Mouse (Mus musculus) adrenal gland, postnatal 14 days (tissue): Measurements from ENCODE around the gene Gm8764. TPM values are rescaled to one million over a fixed set of nuclear protein-coding genes. Genes with fewer than 3 reads are reported as not detected.
"Not testable (repeated sequence)": the region's sequence is repeated elsewhere in the genome, so short reads cannot be mapped to it uniquely, and the experiment has no call there.

ENCODE experiments used
- DNase-seq: peaks from one replicate; pipeline ENCODE4 v3.0.0; 2021; ENCODE audit warnings: mixed read lengths
- long read RNA-seq, 2 experiments: library from polyadenylated mRNA; stranded (forward); transcript quantifications; one replicate each; pipeline ENCODE4 v2.0.0; 2021
- total RNA-seq: library from RNA; stranded (reverse); gene quantifications from 2 replicates; pipeline ENCODE4 v1.2.3, GENCODE M21; 2021

Gene Gm8764
- not detected in 2 replicates for total RNA-seq
- long read RNA-seq, experiment 1 = 0 reads
- long read RNA-seq, experiment 2 = 0 reads

DNA sequence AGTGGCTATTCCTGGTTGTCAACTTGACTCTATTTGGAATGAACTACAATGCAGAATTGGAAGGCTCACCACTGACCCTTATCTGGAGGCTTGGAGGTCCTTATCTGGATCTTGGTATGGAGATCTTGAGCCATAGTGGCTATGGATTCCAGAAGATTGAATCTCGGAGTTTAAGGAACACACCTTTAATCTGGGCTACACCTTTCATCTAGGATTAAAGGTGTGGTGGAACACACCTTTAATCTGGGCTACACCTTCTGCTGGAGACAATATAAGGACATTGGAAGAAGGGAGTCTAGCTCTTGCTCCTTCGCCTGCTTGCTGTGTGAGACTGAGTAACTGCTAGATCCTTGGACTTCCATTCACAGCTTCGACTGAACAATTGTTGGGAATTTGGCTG is at the start of gene Gm8764:
TSS of gene Gm8764 (plus strand) at position 301 of the 400 bp plus-strand sequence.
- not testable (repeated sequence) for DNase-seq

DNA sequence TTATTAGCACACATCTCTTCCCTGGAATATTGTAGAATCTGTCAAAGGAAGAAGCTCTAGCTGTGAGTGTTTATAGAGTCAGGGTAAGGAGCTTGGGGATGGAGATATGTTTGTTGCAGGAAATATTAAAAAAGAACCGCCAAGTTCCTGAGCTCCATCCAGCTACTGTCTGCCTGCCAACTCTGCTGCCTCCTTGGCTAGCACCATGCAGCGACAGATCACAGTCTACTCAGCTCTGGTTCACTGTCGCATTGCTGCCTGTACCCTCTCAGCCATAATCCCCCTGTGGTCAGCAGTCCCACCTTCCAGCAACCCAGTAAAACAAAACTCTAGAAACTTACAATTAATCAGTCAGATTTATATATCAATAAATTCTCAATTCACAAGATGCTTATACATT is 49.8 kb upstream of the Gm8764 start:
- DNase-seq = no peak

DNA sequence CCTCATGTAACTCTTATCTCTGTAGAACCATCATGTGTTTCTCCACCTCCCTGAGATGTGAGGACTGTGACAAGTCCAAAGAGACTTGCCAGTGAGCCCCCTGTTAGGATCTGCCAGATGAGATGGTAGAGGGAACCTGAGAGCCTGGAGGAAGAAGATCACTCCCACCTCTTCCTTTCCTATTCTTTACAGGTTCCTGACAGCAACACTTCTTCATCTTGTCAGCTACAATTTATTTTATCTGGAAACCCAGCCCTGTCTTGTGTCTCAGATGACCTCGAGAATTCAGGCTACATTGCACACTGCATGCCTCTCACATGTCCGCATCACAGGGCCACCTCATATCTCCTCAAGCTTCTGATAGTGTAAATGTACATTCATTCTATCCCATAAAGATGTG is 41.5 kb upstream of the Gm8764 start:
- no peak for DNase-seq

DNA sequence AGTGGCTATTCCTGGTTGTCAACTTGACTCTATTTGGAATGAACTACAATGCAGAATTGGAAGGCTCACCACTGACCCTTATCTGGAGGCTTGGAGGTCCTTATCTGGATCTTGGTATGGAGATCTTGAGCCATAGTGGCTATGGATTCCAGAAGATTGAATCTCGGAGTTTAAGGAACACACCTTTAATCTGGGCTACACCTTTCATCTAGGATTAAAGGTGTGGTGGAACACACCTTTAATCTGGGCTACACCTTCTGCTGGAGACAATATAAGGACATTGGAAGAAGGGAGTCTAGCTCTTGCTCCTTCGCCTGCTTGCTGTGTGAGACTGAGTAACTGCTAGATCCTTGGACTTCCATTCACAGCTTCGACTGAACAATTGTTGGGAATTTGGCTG is 17.1 kb upstream of the Gm8764 start, which contains the start of gene Gm21293:
TSS of gene Gm21293 (plus strand) at position 301 of the 400 bp plus-strand sequence.
- DNase-seq = not testable (repeated sequence)

DNA sequence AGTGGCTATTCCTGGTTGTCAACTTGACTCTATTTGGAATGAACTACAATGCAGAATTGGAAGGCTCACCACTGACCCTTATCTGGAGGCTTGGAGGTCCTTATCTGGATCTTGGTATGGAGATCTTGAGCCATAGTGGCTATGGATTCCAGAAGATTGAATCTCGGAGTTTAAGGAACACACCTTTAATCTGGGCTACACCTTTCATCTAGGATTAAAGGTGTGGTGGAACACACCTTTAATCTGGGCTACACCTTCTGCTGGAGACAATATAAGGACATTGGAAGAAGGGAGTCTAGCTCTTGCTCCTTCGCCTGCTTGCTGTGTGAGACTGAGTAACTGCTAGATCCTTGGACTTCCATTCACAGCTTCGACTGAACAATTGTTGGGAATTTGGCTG is 8.6 kb upstream of the Gm8764 start, which contains the start of gene Gm6763:
TSS of gene Gm6763 (plus strand) at position 301 of the 400 bp plus-strand sequence.
- not testable (repeated sequence) for DNase-seq

DNA sequence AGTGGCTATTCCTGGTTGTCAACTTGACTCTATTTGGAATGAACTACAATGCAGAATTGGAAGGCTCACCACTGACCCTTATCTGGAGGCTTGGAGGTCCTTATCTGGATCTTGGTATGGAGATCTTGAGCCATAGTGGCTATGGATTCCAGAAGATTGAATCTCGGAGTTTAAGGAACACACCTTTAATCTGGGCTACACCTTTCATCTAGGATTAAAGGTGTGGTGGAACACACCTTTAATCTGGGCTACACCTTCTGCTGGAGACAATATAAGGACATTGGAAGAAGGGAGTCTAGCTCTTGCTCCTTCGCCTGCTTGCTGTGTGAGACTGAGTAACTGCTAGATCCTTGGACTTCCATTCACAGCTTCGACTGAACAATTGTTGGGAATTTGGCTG is 8.4 kb downstream of the Gm8764 start, which contains the start of gene Gm21304:
TSS of gene Gm21304 (plus strand) at position 301 of the 400 bp plus-strand sequence.
- not testable (repeated sequence) for DNase-seq

DNA sequence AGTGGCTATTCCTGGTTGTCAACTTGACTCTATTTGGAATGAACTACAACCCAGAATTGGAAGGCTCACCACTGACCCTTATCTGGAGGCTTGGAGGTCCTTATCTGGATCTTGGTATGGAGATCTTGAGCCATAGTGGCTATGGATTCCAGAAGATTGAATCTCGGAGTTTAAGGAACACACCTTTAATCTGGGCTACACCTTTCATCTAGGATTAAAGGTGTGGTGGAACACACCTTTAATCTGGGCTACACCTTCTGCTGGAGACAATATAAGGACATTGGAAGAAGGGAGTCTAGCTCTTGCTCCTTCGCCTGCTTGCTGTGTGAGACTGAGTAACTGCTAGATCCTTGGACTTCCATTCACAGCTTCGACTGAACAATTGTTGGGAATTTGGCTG is 16.9 kb downstream of the Gm8764 start, which contains the start of gene Gm21312:
TSS of gene Gm21312 (plus strand) at position 301 of the 400 bp plus-strand sequence.
- not testable (repeated sequence) for DNase-seq

DNA sequence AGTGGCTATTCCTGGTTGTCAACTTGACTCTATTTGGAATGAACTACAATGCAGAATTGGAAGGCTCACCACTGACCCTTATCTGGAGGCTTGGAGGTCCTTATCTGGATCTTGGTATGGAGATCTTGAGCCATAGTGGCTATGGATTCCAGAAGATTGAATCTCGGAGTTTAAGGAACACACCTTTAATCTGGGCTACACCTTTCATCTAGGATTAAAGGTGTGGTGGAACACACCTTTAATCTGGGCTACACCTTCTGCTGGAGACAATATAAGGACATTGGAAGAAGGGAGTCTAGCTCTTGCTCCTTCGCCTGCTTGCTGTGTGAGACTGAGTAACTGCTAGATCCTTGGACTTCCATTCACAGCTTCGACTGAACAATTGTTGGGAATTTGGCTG is 25.4 kb downstream of the Gm8764 start, which contains the start of gene Gm20765:
TSS of gene Gm20765 (plus strand) at position 301 of the 400 bp plus-strand sequence.
- DNase-seq = not testable (repeated sequence)

DNA sequence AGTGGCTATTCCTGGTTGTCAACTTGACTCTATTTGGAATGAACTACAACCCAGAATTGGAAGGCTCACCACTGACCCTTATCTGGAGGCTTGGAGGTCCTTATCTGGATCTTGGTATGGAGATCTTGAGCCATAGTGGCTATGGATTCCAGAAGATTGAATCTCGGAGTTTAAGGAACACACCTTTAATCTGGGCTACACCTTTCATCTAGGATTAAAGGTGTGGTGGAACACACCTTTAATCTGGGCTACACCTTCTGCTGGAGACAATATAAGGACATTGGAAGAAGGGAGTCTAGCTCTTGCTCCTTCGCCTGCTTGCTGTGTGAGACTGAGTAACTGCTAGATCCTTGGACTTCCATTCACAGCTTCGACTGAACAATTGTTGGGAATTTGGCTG is 33.9 kb downstream of the Gm8764 start, which contains the start of gene Gm4340:
TSS of gene Gm4340 (plus strand) at position 301 of the 400 bp plus-strand sequence.
- DNase-seq = not testable (repeated sequence)

DNA sequence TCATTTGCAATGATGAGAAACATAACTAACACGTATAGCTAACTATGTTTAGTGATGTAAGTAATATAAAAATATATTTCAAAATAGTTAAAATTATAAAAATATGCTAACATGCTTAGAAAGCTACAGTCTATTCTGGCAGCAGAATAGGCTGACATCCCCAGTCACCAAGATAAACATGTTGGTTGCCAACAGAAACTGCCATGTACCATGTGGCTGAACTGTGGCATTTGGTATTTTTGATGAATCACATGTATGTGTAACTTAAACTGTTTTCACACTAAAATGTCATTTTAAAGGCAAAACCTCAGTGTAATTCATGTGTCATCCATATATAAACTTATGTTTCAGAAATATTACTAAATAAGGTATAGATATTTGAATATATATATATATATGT is 49.8 kb downstream of the Gm8764 start:
- DNase-seq = no peak

DNA sequence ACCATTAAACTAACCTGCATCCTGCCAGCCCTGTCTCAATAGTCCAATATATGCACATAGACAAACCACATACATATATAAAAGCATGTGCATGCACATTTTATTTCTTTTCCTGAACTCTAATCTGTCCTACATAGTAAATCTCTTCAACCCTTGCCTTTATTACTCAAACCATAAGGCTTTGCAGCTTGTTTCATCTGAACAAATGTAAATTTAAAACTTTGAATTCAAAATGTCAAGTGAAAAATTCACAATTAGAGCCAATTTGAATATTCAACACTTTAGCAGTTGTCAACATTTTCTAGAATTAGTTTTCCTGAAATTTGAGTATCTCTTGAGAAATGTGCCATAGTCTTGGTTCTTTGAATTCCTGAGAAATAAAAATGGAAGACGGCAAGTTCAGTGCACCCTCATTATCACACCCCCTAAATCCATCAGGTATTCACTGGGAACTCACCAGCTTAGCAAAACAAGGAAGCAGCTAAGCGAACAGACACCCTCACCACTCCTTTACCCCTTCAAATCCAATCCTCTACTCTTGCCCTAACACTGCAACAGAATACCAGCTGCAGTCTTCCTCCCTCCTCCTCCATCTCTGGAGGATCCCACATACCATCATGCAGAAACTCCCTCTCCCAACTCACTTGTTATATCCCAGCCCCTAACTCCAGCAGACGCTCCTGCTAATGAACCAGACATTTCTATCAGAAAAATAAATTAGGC is 50.6 kb downstream of the Gm8764 start:
- DNase-seq = no peak

Other genes starting within 250 kb of the Gm8764 start
- not detected in 2 replicates for gene Gm21293, start 17.0 kb upstream of the Gm8764 start, total RNA-seq
- not detected in 2 replicates for gene Gm6763, start 8.5 kb upstream of the Gm8764 start, total RNA-seq
- gene Gm21304, start 8.5 kb downstream of the Gm8764 start, total RNA-seq = not detected in 2 replicates
- not detected in 2 replicates for gene Gm21312, start 17.0 kb downstream of the Gm8764 start, total RNA-seq
- gene Gm20765, start 25.5 kb downstream of the Gm8764 start, total RNA-seq = not detected in 2 replicates
- not detected in 2 replicates for gene Gm4340, start 34.0 kb downstream of the Gm8764 start, total RNA-seq